Mouse (Mus musculus) G1E-ER4 (cell line): ENCODE measurements around the gene Igsf8. TPM values are rescaled to one million over a fixed set of nuclear protein-coding genes. Genes with fewer than 3 reads are reported as not detected.

Experiments used
- GATA1 ChIP-seq: IDR thresholded peaks from one replicate; pipeline ENCODE4 v1.8.0; 2012; ENCODE audit warnings: low read length, inconsistent platforms
- polyA plus RNA-seq: library from polyadenylated mRNA; stranded (reverse); fragments of >175 nt; gene quantifications from 2 replicates; pipeline ENCODE4 v1.2.3, GENCODE M21; 2012

Gene Igsf8
- polyA plus RNA-seq, 1 experiment, result 93.7 TPM

DNA sequence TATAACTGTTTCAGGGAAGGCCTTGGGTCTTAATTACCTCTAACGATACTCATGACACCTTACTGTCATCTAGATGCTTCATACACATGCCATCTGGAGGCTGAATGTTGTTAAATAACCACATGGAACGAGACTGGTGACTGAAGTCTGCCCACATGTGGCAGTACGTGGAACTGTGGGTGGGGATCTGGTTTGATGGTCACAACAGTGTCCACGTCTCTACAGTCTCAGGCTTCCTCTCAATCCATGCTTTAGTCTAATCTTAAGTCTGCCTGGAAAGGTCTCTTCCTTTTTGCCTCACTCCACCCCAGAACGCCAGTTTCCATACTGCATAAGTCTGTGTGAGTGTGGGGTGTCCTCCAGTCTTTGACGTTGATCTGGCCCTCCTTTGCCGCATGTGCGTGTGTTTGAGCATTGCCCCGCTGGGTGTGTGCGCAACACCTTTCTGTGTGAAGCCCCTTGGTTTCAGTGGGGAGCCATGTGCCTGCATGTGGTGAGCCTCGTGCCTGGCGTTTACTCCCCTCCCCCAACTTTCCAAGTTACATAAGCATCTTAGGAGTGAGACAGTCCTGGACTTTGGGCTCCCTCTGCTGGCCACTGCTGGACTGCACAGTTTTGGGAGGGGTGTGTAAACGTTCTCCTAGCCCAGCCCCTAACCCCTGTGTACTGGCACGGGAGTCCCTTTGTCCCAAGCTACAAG is 48.4 kb downstream of the Igsf8 start:
- TF ChIP-seq GATA1, result no peak

DNA sequence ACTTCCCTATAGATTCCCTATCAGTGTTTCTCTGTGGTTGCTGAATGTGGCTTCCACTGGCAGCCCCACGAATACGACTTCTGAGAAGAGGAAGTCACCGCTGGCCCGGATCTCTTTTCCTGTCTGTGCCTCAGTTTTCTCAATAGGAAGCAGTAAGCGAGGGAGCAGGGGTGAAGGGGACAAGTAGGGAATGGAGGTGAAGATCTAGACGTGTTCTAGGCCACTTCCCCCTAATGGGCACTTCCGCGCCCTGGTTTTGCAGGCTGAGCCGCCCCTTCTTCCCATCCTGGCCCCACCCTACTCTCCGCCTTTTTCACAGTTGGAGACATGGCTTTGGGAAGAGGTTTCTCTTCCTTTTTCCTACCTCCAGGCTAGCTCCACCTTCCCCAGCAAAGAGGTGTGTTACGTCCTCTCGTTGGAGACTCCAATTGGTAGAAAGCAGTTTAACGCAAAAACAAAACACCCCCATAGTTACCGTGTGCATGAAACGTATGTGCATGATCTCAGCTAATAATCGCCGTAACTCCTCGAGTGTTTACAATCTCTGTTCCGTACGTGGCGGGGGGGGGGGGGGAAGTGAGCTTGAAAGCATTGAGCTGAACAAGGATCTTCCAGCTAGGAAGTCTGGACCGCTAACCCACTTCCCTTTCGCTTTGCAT is 49.9 kb downstream of the Igsf8 start:
- no peak for TF ChIP-seq GATA1

DNA sequence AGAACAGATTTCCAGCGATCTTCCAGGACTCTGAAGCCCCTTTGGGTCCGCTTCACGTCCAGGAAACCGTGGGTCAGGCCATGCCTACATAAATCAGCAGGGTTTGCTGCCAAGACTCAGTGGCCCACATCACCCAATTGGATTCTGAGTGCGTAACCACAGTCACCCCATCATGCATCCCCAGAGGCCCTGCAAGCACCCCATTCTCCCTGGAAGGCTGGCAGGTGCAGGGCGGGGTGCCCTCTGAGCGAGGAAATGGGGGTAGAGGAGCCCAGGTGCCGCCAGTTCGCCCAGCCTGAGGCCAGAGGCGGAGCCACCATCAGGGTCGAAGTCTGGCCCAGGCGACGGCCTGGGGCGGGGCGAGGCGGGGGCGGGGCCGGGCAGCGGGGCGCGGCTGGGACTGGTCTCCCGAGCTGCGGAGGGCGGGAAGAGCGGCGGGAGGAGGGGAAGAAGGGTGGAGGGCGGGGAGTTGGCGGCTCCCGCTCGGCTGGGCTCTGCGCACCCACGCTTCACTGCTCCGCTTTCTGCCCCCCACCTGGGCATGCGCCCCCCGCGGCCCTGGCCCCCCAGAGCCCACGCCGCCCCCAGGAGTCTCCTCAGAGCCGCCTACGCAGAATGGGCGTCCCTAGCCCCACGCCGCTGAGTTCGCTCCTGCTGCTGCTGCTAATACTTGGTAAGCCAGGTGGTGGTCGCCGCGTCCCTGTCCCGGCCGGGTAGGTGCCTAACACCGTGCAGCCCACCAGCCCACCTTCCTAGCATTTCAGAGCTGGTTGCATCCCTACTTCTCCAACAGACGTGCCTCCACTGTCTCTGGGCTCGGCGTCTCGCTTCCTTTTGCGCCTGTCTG is 50.7 kb downstream of the Igsf8 start:
- TF ChIP-seq GATA1, result no peak

DNA sequence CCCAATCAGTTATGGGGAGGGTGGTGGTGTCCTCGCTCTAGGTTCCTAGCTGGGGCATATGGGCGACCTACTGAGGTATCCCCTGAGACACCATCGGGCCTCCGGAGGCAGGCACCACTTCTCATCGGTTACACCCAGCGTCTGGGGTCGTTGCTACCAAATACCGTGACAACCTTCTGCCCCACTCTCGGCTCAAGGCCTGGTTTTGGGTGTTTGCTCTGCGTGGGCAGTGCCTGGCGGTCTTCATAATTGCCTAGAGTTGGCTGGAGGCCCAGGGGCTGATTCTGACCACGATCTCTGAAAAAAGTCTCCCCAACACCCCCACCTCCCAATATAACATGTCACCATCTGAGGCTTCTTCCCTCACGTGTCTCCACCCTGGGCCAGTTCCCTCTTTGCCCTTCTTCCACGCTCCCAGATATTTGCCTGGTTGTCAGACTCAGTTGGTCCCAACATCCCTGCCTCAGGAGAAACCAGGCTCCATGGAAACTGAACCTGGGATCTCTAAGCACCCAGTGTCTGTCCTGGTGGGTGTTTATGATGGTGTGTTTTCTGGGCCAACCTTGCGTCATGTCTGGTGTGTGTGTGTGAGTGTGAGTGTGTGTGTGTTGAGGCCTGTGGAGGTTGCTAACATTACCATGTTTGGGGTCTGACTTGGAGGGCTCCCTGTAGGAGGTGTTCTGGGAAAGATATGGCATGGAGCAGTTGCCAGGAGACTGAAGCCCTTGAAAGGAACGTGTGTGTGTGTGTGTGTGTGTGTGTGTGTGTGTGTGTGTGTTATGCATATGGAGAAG is 51.5 kb downstream of the Igsf8 start:
- TF ChIP-seq GATA1, result no peak

DNA sequence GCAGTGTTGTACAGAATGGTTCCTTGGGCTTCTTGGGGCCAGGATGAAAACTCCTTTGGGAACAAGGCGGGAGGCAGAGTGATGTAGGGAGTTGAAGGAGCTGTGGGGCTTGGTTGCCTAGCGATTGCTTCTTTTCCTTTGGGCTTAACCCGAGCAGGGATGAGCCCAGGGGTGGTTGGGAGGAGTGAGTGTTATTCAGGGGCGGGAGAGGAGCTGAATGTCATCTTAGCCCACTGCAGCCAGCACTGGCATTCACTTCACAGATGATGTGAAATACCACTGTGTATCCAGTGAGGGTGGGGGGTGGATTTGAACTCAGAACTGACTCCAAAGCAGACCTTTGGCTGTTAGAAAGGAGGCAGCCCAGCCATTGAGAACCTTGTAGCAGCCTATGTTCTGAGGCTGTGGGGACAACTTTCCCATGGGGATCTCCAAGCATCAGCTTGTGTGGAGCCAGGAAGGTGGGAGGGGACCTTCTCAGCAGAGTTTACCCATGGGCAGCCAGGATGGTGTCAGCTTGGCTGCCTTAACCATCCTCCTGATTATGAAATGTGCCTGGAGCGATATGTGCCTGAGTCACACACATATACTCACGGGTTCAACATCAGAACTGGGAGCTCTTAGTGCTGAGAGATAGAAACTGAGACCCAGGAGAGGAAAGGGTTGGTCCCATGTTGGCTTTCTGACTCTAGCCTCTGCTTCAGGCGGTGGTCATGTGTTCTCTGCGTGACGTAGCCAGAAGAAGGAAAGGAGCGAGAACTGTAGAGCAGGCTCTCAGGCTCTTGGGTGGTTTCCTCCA is 52.4 kb downstream of the Igsf8 start:
- no peak for TF ChIP-seq GATA1

DNA sequence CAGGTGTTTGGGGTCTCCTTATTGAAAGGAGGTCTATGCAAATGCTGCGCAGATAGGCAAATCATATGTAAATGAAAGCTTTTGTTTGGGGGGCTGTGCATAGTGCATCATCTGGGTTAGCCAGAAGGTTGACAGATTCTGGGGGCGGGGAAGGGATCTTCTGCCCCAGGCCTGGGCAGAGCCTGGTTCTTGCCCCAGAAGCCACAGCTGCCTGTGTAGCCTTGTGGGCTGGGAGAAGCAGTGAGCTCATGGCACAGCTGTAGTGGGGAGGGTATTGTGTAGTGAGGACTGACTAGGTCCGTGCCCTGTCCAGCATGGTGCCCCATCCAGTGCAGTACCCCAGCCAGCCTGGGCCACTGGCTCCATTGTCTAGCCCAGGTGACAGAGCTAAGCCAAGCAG is 53.5 kb downstream of the Igsf8 start:
- TF ChIP-seq GATA1, result no peak

DNA sequence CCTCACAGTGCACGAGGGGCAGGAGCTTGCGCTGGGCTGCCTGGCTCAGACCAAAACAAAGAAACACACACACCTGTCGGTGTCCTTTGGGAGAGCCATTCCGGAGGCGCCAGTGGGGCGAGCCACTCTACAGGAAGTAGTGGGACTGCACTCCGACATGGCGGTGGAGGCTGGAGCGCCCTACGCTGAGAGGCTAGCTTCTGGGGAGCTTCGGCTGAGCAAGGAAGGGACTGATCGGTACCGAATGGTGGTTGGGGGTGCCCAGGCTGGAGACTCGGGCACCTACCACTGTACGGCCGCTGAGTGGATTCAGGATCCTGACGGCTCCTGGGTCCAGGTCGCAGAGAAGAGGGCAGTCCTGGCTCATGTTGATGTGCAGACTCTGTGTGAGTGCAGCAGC is 56.0 kb downstream of the Igsf8 start:
- no peak for TF ChIP-seq GATA1

DNA sequence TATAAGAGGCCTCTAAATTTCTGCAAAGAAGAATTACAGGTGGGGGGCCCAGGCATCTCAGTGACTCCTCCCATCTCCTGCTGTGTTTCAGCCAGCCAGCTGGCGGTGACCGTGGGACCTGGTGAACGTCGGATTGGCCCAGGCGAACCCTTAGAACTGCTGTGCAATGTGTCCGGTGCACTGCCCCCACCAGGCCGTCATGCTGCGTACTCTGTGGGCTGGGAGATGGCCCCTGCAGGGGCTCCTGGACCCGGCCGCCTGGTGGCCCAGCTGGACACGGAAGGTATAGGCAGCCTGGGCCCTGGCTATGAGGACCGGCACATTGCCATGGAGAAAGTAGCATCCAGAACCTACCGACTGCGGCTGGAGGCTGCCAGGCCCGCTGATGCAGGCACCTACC is 56.5 kb downstream of the Igsf8 start:
- no peak for TF ChIP-seq GATA1

DNA sequence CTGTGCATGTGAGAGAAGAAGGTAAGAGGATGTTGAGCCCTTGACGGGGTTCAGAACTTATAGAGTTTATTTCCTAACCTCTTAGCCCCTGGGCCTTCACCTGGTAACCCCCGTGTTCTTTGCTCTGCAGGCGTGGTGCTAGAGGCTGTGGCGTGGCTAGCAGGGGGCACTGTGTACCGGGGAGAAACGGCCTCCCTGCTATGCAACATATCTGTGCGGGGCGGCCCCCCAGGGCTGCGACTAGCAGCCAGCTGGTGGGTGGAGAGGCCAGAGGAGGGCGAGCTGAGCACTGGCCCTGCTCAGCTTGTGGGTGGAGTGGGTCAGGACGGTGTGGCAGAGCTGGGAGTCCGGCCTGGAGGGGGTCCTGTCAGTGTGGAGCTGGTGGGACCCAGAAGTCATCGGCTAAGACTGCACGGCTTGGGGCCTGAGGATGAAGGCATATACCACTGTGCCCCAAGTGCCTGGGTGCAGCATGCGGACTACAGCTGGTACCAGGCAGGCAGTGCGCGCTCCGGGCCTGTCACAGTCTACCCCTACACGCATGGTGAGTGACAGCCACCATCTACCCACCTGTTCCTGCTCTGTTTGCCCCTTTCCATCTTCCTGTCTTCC is 57.1 kb downstream of the Igsf8 start:
- no peak for TF ChIP-seq GATA1

DNA sequence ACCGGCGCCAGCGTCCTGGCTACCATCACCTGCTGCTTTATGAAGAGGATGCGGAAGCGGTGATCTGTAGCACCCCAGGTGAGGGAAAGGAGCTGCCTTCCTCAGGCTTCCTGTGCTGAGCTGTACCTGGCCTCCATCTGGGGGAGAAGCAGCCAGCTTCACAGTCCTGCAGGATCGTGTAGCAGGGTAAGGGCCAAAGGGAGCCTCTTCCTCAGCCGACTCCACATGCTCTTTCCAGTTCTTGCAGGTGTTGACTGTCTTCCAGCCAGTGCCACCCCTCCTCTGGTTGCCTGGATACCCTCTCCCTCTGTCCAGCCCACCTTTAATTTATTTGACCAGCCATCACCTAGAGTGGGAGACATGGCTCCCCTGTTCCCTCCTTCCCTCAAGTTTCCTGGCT is 57.9 kb downstream of the Igsf8 start:
- TF ChIP-seq GATA1, result no peak

DNA sequence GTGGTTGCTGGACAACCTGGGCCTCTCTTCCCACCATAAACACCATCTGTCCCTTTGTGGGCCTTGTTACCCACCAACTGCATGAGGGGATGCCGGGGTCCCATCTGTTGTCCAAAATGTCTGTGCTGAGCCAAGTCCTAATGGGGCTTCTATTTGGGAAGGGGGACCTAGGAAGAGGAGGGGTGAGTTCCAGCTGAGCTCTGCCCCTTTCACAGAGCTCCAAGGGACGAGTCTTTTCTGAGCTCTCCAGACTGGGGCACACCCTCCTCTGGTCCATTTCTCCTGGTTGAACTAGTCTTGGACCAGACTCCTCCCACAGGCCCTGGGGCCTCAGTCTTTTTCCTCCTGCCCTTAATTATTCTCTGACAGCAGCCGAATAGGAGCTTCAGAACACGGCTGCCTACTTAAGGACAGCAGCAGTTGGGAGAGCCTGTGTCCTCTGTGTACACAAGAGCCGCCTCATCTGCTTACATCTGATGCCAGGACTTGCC is 58.5 kb downstream of the Igsf8 start:
- no peak for TF ChIP-seq GATA1

DNA sequence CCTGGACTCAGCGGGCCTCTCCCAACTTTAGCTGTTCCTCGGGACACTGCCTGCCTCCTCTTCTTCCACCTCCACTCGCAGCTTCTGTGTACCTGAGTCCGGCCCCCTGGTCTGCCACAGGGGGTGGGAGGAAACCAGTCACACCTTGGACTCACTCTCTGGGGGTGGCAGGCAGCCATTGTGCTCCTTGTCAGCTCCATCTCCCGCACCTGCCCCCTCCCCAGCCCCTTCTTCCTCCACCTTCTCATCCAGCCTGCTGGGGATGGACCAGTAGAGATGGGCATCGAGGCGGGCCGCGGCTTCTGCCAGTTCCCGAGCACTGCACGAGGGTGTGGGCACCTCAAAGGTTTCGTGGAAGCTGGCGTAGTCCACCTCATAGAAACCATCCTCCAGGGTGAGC is 61.3 kb downstream of the Igsf8 start:
- TF ChIP-seq GATA1, result no peak

DNA sequence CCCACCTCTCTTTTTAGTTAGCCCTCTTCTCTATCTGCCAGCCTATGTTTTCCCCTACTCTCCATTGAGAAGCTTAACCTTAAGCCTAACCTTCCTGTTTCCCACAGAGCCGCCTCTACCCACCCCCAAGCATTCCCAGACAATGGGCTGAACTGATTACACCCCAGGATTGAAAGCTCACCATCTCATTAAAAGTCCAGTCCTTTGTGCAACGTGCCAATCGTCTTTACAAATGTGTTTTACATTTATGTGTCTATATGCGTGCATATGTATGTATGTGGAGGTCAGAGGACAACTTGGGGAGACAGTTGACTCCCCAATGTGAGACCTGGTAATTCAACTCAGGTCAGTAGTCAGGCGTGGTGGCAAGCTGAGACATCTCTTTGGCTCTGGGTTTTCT is 61.9 kb downstream of the Igsf8 start:
- TF ChIP-seq GATA1, result no peak

DNA sequence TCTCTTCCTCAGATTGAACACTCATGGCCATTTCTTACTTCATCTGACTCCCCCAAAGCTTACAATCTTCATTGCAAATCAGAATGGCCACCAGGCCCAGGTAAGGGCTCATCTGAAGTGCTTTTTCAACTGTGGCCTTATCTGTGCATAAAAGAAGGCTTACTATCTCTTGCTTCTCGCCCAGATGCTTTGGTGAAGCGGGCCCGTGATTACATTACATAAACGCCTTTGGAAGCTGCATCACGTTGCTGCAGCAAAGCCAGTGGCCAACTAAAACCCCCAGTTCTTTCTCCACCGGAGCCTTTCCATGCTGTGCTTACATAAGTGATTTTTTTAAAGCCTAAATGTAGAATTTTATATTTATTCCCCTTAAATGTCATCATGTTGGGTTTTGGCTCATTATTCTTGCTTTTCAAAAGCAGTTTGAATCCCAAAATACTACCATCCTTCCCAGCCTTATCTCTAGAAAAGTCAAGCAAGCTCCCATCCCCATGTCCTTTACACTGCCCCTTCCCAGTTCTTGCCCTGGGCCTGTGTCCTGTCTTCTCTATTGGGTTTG is 62.4 kb downstream of the Igsf8 start:
- no peak for TF ChIP-seq GATA1

DNA sequence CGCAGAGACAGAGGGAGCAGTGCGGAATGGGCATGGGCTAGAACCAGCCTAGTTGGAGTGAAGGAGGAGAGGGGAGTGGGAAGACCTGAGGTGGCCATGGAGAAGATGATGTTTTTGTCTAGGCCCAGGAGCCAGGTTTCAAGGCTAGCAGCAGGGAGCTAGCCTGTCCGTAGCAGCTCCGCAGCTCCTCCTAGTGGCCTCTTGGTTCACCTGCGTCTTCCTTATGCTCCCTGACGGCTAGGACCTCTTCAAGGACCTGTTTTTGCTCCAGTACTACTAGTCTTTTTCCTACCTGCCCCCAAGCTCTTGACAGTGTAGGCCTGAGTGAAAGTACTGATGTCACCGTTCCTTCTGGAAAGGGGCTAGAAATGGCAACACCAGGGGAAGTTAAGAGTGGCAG is 63.3 kb downstream of the Igsf8 start:
- TF ChIP-seq GATA1, result no peak
